Mouse (Mus musculus) 416B (cell line): ENCODE measurements around the gene Ssbp2.

Source experiments
- DNase-seq: peaks from one replicate; pipeline ENCODE4 v3.0.0; 2011; ENCODE audit warnings: low read depth

Ssbp2 gene

GRCm38 (mm10) chr13:91461711-91462351, 1.7 kb downstream of the Ssbp2 start:
- DNase-seq = no peak

- DNase-seq = peak; percentile 79
Observed at GRCm38 (mm10) chr13:91462395-91462794, 2.3 kb downstream of the Ssbp2 start.

GRCm38 (mm10) chr13:91462893-91463481, 2.9 kb downstream of the Ssbp2 start:
- DNase-seq = peak; percentile 85

GRCm38 (mm10) chr13:91465002-91465715, 5.1 kb downstream of the Ssbp2 start:
- DNase-seq = no peak

GRCm38 (mm10) chr13:91471566-91471965, 11.5 kb downstream of the Ssbp2 start:
- DNase-seq = no peak

GRCm38 (mm10) chr13:91471980-91472379, 11.9 kb downstream of the Ssbp2 start:
- DNase-seq = no peak

GRCm38 (mm10) chr13:91473527-91473926, 13.4 kb downstream of the Ssbp2 start:
- DNase-seq = peak; percentile 45

- DNase-seq = peak; percentile 59
Observed at GRCm38 (mm10) chr13:91474027-91474426, 13.9 kb downstream of the Ssbp2 start.

GRCm38 (mm10) chr13:91475888-91476287, 15.8 kb downstream of the Ssbp2 start:
- no peak for DNase-seq

- DNase-seq = peak; percentile 80
Observed at GRCm38 (mm10) chr13:91476596-91477100, 16.6 kb downstream of the Ssbp2 start.

- no peak for DNase-seq
Observed at GRCm38 (mm10) chr13:91478011-91478410, 17.9 kb downstream of the Ssbp2 start.

- DNase-seq = peak; percentile 75
Observed at GRCm38 (mm10) chr13:91484303-91484702, 24.2 kb downstream of the Ssbp2 start.

GRCm38 (mm10) chr13:91492133-91492532, 32.0 kb downstream of the Ssbp2 start:
- DNase-seq = no peak

GRCm38 (mm10) chr13:91497055-91497454, 37.0 kb downstream of the Ssbp2 start:
- DNase-seq = no peak

GRCm38 (mm10) chr13:91501735-91502134, 41.7 kb downstream of the Ssbp2 start:
- peak; percentile 54 for DNase-seq

- peak; percentile 89 for DNase-seq
Observed at GRCm38 (mm10) chr13:91502642-91503373, 42.7 kb downstream of the Ssbp2 start.

- DNase-seq = peak; percentile 42
Observed at GRCm38 (mm10) chr13:91508991-91509390, 48.9 kb downstream of the Ssbp2 start.

- peak; percentile 81 for DNase-seq
Observed at GRCm38 (mm10) chr13:91509467-91509866, 49.4 kb downstream of the Ssbp2 start.

- peak; percentile 30 for DNase-seq
Observed at GRCm38 (mm10) chr13:91514979-91515378, 54.9 kb downstream of the Ssbp2 start.

- peak; percentile 66 for DNase-seq
Observed at GRCm38 (mm10) chr13:91520073-91520750, 60.1 kb downstream of the Ssbp2 start.

GRCm38 (mm10) chr13:91520968-91521367, 60.9 kb downstream of the Ssbp2 start:
- DNase-seq = peak; percentile 78

- no peak for DNase-seq
Observed at GRCm38 (mm10) chr13:91526058-91526457, 66.0 kb downstream of the Ssbp2 start.
